Mouse (Mus musculus): Measurements from ENCODE around the gene Tob1. TPM values are rescaled to one million over a fixed set of nuclear protein-coding genes. Genes with fewer than 3 reads are reported as not detected.

The Tob1 gene
- 37.8 and 38.1 TPM in 2 replicates for polyA plus RNA-seq (2015; fragmentation: Nextera tagmentation; extraction: Ambion mirVana)

DNA sequence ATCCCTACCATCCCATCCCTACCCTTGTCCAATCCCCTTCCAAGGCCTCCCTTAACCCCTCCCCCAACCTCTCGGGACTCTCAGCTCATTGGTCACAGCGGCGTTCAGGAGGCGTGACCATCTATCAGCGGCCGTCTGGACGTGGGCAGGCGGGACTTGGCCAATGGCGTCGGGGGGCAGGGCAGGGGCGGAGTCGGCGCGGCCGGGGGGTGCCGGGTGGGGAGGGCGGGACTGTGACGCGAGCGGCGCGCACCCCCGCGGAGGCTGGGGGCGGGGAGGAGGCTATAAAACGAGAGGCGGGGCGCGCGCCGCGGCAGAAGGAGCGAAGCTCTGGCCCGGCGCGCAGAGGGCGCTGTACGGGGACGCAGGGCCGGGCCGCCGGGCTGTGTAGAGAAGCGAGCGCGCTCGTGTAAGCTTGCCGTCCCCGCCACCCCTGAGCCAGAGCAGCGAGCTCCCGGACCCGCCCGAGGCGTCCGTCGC is at the start of gene Tob1:
Gene Tob1 (plus strand): TSS at position 331 of the 480 bp plus-strand sequence.
- Histone ChIP-seq H3K4me3 (replicated peaks) (peak within 1 kb of the TSS; percentile 97), H3K36me3 (peaks cover 10% of the 10 kb centered on the region), H3K4me1 (peaks cover 12% of the 10 kb centered on the region), H3K27me3 (no peaks in the 10 kb centered on the region), H3K27ac (replicated peaks) (peak within 1 kb of the TSS; percentile 98), H3K4me2 (replicated peaks) (peak within 1 kb of the TSS; percentile 99), H3K9ac (peak within 1 kb of the TSS; percentile 86), H3K9me3 (replicated peaks) (no peaks in the 10 kb centered on the region)
- peak; percentile 98 for ATAC-seq (ENCODE audit: insufficient number of reproducible peaks, low FRiP score, low TSS enrichment, low read depth)
- under 1% methylated on average over 36 of the region's 55 CpGs for WGBS

DNA sequence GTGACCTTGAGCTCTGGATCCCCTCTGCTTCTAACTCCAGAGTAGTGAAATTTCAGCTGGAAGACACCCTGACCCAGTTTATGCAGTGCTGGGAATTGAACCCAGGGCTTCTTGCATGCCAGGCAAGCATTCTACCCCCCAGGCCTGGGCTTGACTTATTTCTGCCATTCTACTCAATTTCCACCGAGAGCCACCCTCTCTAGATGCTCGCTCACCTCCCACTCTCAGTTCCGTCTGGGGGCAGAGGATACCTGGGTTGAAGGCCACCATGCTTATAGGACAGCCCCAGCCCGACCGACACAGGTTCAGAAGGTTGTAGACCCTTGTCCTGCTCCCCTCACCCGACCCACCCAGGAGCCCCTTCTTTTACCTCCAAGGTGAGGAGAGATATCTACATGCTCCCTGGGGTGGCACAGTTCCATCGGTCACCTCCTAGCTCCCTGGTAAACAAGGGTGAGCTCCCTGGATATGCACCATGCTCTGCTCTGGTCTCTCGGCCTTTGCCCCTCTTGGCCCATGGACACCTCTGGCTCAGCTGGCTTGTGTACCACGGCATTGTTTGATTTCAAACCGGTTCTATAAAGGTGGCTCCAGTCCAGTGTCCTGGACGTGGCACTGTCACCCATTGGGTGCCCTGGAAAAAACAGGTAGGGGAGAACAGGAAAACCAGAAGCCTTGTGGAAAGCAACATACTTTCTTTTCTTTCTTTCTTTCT is 49.2 kb upstream of the Tob1 start:
- H3K27me3 ChIP-seq = no peaks in the 10 kb centered on the region
- no peak for ATAC-seq (ENCODE audit: insufficient number of reproducible peaks, low FRiP score, low TSS enrichment, low read depth)
- no peaks in the 10 kb centered on the region for H3K9me3 ChIP-seq (replicated peaks)
- no peaks in the 10 kb centered on the region for H3K36me3 ChIP-seq
- H3K4me3 ChIP-seq (replicated peaks) = no peak overlapping the region
- WGBS = 83% methylated on average over 11 of the region's 11 CpGs
- no peak overlapping the region for H3K9ac ChIP-seq
- no peak overlapping the region for H3K4me2 ChIP-seq (replicated peaks)
- peaks cover 37% of the 10 kb centered on the region for H3K4me1 ChIP-seq
- H3K27ac ChIP-seq (replicated peaks) = no peak overlapping the region

DNA sequence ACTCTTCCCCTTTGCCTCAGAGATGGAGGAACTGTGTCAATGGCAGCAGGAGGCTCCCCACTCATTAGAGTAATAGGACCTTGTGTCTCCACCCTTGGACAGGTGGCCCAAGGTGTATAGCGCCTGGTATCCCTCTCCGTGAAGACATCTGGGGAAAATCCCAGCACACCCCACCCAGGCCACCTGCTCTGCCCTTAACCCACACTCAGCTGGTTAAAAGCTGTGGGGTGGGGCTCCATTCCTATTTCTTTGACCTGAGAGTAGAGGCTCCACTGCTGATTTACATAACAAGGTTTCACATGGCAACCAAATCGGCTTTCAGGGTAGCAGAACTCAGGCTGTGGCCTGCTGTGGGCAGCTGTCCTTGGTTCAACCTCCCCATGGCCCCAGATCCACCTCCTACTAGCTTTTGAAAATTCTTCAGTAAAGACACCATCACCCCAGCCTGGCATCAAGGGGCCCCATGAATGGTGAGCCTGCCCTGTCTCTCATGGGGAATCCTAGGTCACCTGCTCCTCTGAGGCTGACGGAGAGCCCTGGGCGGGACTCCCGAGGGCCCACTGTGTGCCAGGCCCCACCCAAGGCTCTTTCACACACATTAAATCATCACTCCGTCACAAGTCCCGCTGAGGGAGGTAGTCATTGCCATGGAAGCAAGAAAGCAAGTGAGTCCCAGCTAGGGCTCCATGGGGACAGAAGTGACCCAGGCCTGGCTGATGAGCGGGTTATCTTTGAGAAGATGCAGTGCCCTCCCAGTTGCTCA is 48.1 kb upstream of the Tob1 start:
- H3K4me2 ChIP-seq (replicated peaks) = no peak overlapping the region
- H3K4me1 ChIP-seq = peaks cover 37% of the 10 kb centered on the region
- no peaks in the 10 kb centered on the region for H3K27me3 ChIP-seq
- no peaks in the 10 kb centered on the region for H3K36me3 ChIP-seq
- H3K9ac ChIP-seq = no peak overlapping the region
- no peak overlapping the region for H3K27ac ChIP-seq (replicated peaks)
- H3K4me3 ChIP-seq (replicated peaks) = no peak overlapping the region
- no peak for ATAC-seq (ENCODE audit: insufficient number of reproducible peaks, low FRiP score, low TSS enrichment, low read depth)
- no peaks in the 10 kb centered on the region for H3K9me3 ChIP-seq (replicated peaks)
- WGBS = 72% methylated on average over 9 of the region's 9 CpGs

DNA sequence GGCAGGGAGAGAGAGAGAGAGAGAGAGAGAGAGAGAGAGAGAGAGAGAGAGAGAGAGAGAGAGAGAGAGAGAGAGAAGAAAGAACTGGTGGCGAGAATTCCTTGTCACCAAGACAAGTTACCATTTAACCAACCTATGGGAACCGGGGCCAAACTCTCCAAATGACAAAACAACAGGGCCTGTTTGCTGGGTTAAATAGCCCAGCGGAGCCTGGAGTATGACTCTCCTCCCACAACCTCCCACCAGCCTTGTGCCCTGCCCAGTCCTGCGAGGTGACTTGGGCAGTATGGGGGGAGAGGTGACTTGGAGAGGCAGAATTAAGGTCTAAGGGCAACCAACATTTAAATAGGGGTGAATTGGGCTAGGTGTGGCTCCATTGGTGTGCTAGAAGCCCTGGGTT is 45.5 kb upstream of the Tob1 start:
- Histone ChIP-seq H3K4me2 (replicated peaks) (no peak overlapping the region), H3K4me1 (peaks cover 12% of the 10 kb centered on the region), H3K4me3 (replicated peaks) (no peak overlapping the region), H3K9me3 (replicated peaks) (no peaks in the 10 kb centered on the region), H3K9ac (no peak overlapping the region), H3K27ac (replicated peaks) (no peak overlapping the region), H3K27me3 (no peaks in the 10 kb centered on the region), H3K36me3 (no peaks in the 10 kb centered on the region)
- 83% methylated on average over 4 of the region's 4 CpGs for WGBS
- no peak for ATAC-seq (ENCODE audit: insufficient number of reproducible peaks, low FRiP score, low TSS enrichment, low read depth)

DNA sequence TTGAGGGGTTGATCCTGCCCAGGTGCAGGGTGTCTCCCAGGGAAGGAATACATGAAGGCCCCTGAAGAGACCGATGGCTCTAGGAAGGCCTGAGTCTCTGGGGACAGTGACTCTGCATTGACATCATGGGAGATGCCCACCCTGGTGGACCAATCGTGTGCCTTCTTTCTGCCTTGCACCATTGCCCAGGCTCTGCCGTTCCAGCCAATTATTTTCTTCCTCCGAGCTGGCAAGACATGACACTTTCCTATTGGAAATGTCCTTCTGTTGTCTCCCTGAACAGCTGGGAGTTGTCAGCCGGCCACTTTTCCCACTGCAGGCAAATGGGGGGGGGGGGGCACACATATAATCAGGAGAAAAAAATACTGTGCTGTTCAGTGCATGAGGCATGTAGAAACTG is 43.0 kb upstream of the Tob1 start:
- H3K27me3 ChIP-seq = no peaks in the 10 kb centered on the region
- 0 out of 2 replicates have a peak, but pooled peaks cover 4% of the 10 kb centered on the region for H3K4me1 ChIP-seq
- H3K4me2 ChIP-seq (replicated peaks) = no peak overlapping the region
- WGBS = 61% methylated on average over 5 of the region's 5 CpGs
- H3K27ac ChIP-seq (replicated peaks) = no peak overlapping the region
- H3K4me3 ChIP-seq (replicated peaks) = no peak overlapping the region
- no peak for ATAC-seq (ENCODE audit: insufficient number of reproducible peaks, low FRiP score, low TSS enrichment, low read depth)
- no peak overlapping the region for H3K9ac ChIP-seq
- no peaks in the 10 kb centered on the region for H3K36me3 ChIP-seq
- no peaks in the 10 kb centered on the region for H3K9me3 ChIP-seq (replicated peaks)

DNA sequence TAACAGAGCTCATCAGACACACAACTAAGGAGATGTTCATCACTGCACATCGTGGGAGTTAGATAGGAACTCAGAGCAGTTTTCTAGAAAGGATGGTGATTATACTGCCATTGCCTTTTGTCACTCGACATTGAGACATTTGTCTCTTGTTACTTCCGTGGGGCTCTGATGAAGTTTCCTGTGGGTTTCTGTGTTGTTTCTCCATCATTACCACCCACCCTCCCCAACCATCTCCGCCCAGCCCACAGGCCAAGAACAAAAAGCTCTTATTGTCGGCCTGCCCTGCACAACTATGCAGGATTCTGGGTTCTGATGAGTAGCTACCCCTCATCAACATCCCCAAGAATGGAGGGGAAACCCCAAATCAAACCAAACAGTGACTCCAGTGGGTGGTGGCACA is 41.7 kb upstream of the Tob1 start:
- H3K27me3 ChIP-seq = no peaks in the 10 kb centered on the region
- ATAC-seq (ENCODE audit: insufficient number of reproducible peaks, low FRiP score, low TSS enrichment, low read depth) = no peak
- 64% methylated on average over 5 of the region's 5 CpGs for WGBS
- no peak overlapping the region for H3K4me2 ChIP-seq (replicated peaks)
- H3K9me3 ChIP-seq (replicated peaks) = no peaks in the 10 kb centered on the region
- no peak overlapping the region for H3K27ac ChIP-seq (replicated peaks)
- H3K9ac ChIP-seq = no peak overlapping the region
- no peaks in the 10 kb centered on the region for H3K36me3 ChIP-seq
- no peaks in the 10 kb centered on the region for H3K4me1 ChIP-seq
- H3K4me3 ChIP-seq (replicated peaks) = no peak overlapping the region

DNA sequence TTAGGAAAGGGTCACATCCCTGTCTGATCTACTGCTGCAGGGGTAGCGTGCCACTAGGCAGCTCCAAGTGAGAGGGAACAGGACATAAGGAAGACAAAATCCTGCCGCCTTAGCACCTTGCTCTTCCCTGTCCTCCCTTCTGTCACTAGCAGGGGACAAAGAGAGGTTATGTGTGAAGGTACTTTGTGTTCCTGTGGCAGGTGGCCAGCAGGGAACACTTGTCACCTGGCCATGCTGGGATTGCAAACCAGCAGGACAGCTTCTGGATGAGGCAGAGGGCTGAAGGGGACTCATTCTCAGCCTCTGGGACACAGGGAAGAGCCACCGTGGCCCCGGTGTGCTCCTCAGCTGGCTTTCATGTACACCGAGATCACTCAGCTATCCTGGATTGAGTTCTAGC is 39.6 kb upstream of the Tob1 start:
- no peaks in the 10 kb centered on the region for H3K36me3 ChIP-seq
- H3K4me1 ChIP-seq = peaks cover 12% of the 10 kb centered on the region
- H3K27me3 ChIP-seq = no peaks in the 10 kb centered on the region
- no peak for ATAC-seq (ENCODE audit: insufficient number of reproducible peaks, low FRiP score, low TSS enrichment, low read depth)
- no peak overlapping the region for H3K9ac ChIP-seq
- no peaks in the 10 kb centered on the region for H3K9me3 ChIP-seq (replicated peaks)
- 89% methylated on average over 5 of the region's 5 CpGs for WGBS
- H3K4me2 ChIP-seq (replicated peaks) = no peak overlapping the region
- no peak overlapping the region for H3K4me3 ChIP-seq (replicated peaks)
- H3K27ac ChIP-seq (replicated peaks) = peak overlapping the region; percentile 48

DNA sequence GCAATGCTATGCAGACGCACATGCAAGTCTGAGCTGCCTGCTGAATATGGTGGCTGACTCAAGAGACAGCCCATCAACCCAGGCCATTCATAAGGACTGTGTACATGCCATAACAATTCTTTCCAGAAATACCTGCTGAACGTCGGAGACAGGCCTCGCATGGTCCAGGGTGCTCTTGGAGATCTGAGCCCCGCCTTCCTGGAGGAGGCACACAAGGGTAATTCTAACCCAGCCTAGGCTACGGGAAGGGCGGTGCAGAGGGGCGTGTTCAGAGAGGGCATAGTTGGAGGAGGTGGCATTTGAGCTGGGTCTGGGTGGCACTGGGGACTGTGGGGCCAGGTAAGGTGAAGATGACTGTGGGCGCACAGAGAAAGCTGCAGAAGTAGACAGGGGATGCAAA is 39.1 kb upstream of the Tob1 start:
- ATAC-seq (ENCODE audit: insufficient number of reproducible peaks, low FRiP score, low TSS enrichment, low read depth) = peak; percentile 30; the same call in 1 of the 2 replicates
- peaks cover 12% of the 10 kb centered on the region for H3K4me1 ChIP-seq
- no peak overlapping the region for H3K4me2 ChIP-seq (replicated peaks)
- H3K4me3 ChIP-seq (replicated peaks) = no peak overlapping the region
- no peaks in the 10 kb centered on the region for H3K36me3 ChIP-seq
- 50% methylated on average over 9 of the region's 9 CpGs for WGBS
- H3K27ac ChIP-seq (replicated peaks) = peak overlapping the region; percentile 48
- H3K9me3 ChIP-seq (replicated peaks) = no peaks in the 10 kb centered on the region
- H3K27me3 ChIP-seq = no peaks in the 10 kb centered on the region
- no peak overlapping the region for H3K9ac ChIP-seq

DNA sequence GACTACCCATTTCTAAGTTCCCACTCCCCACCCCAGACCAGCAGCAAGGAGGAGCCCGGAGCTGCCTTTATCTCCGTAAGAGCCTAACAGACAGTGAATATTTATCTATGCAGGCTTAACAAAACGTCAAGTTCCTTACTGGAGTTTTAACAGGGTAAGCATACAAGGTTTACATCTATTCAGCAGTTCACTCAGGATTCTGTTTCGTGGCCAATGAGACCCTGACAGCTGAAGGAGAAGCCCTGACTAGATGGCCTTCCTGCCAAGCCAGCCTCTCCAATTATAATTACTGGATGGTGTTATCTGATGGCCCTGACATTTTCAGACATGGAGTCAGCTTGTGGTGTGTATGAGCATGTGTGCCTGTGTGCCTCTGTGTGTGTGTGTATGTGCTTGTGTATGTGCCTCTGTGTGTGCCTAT is 37.5 kb upstream of the Tob1 start:
- ATAC-seq (ENCODE audit: insufficient number of reproducible peaks, low FRiP score, low TSS enrichment, low read depth) = no peak
- Histone ChIP-seq H3K9ac (no peak overlapping the region), H3K4me3 (replicated peaks) (no peak overlapping the region), H3K27ac (replicated peaks) (no peak overlapping the region), H3K9me3 (replicated peaks) (no peaks in the 10 kb centered on the region), H3K4me2 (replicated peaks) (no peak overlapping the region), H3K4me1 (peaks cover 12% of the 10 kb centered on the region), H3K36me3 (no peaks in the 10 kb centered on the region), H3K27me3 (no peaks in the 10 kb centered on the region)
- WGBS = 57% methylated on average over 4 of the region's 4 CpGs

DNA sequence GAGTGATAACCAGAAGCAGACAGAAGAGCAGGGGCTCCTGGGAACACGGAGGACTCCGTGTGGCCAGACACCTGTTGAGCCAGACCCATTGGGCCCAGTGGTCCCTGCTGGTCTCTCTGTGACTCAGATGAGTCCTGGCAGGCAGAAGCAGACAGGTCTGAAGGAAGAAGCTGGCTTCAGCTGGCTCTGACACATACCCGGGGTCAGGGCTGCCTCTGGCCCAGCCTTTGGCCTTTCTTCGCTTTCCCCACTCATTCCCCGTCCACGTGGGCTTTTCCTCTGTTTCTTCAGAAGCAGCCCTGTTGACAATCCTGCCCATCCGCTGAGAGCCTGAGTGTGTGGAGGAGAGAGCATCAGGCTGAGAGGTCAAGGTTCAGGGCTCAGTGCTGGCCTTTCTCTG is 36.0 kb upstream of the Tob1 start:
- Histone ChIP-seq H3K4me2 (replicated peaks) (no peak overlapping the region), H3K9ac (no peak overlapping the region), H3K27ac (replicated peaks) (peak overlapping the region; percentile 52), H3K9me3 (replicated peaks) (no peaks in the 10 kb centered on the region), H3K36me3 (no peaks in the 10 kb centered on the region), H3K4me3 (replicated peaks) (no peak overlapping the region), H3K4me1 (peaks cover 12% of the 10 kb centered on the region), H3K27me3 (no peaks in the 10 kb centered on the region)
- 47% methylated on average over 7 of the region's 7 CpGs for WGBS
- no peak for ATAC-seq (ENCODE audit: insufficient number of reproducible peaks, low FRiP score, low TSS enrichment, low read depth)

DNA sequence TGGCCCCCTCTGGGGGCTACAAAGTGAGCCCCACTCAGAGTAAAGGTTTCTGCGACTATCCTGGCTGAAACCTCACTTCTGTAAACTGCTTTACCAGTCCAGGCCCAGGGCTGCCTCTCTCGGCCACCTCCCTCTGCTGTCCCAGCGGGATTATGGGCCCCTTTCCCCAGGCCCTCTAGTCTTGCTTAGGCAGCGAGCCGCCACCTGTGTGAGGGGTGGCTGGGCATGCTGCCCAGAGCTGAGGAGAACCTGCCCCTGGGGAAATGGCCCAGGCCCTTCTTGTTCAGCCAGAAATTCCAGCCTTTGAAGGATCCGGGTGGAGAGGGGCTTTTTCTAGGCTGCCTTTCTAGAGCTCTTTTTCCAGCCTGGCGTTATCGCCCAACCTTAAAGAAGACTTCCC is 35.6 kb upstream of the Tob1 start:
- Histone ChIP-seq H3K27me3 (no peaks in the 10 kb centered on the region), H3K36me3 (no peaks in the 10 kb centered on the region), H3K4me2 (replicated peaks) (no peak overlapping the region), H3K9ac (no peak overlapping the region), H3K9me3 (replicated peaks) (no peaks in the 10 kb centered on the region), H3K4me3 (replicated peaks) (no peak overlapping the region), H3K4me1 (peaks cover 12% of the 10 kb centered on the region), H3K27ac (replicated peaks) (peak overlapping the region; percentile 52)
- 26% methylated on average over 8 of the region's 8 CpGs for WGBS
- peak; percentile 64 for ATAC-seq (ENCODE audit: insufficient number of reproducible peaks, low FRiP score, low TSS enrichment, low read depth)
